Mouse (Mus musculus): ENCODE measurements around the gene Slc41a3.

- TF ChIP-seq CTCF (IDR thresholded peaks at IDR 0.05; ENCODE audit: extremely low read depth, insufficient read depth, low read length), result peak; percentile 84
- TF ChIP-seq POLR2A (IDR thresholded peaks at IDR 0.05; ENCODE audit: extremely low read depth, insufficient read depth, low read length), result no peak
These were observed 2.0 kb downstream of the Slc41a3 start for GRCm38 (mm10) chr6:90606538-90606937.

Measured in cortical plate, adult 2 months (tissue).